Mouse (Mus musculus) midbrain, embryonic 12.5 days (tissue): ENCODE data around the gene Spon1. TPM values are rescaled to one million over a fixed set of nuclear protein-coding genes. Genes with fewer than 3 reads are reported as not detected.
A peak's percentile ranks its signal among the peaks of the same experiment; 100 is the strongest.

Experiments
- ATAC-seq: fragments of 200-750 bp; cut with Nextera tagmentation; 2 replicates; pipeline ENCODE4 v1.8.0; 2017; ENCODE audit warnings: low read depth, moderate TSS enrichment, moderate library complexity; ENCODE audit not compliant: low FRiP score
- H3K27ac ChIP-seq: fragments of 300-500 bp; sonication (generic); replicated peaks from 2 replicates; pipeline ENCODE4 v1.5.1; 2016; ENCODE audit warnings: mild to moderate bottlenecking
- H3K27me3 ChIP-seq: fragments of 300-500 bp; sonication (generic); 2 replicates; pipeline ENCODE4 v1.6.1; 2016; ENCODE audit warnings: mild to moderate bottlenecking
- H3K36me3 ChIP-seq: fragments of 300-500 bp; sonication (generic); 2 replicates; pipeline ENCODE4 v1.6.1; 2016
- H3K4me1 ChIP-seq: fragments of 300-500 bp; sonication (generic); 2 replicates; pipeline ENCODE4 v1.6.1; 2016
- H3K4me2 ChIP-seq: fragments of 300-500 bp; sonication (generic); replicated peaks from 2 replicates; pipeline ENCODE4 v1.6.1; 2016; ENCODE audit warnings: mild to moderate bottlenecking, moderate library complexity
- H3K4me3 ChIP-seq: fragments of 300-500 bp; sonication (generic); 2 replicates; pipeline ENCODE4 v1.5.1; 2016; ENCODE audit warnings: mild to moderate bottlenecking
- H3K9ac ChIP-seq: fragments of 300-500 bp; sonication (generic); replicated peaks from 2 replicates; pipeline ENCODE4 v1.6.1; 2016; ENCODE audit warnings: mild to moderate bottlenecking, moderate library complexity
- H3K9me3 ChIP-seq: fragments of 300-500 bp; sonication (generic); 2 replicates; pipeline ENCODE4 v1.6.1; 2016; ENCODE audit warnings: mild to moderate bottlenecking
- WGBS: fragments of 180-500 bp; shearing (Covaris S2); methylation state at CpG from one replicate; pipeline ENCODE4 v1.1.7; 2016; 5-methylcytosine and 5-hydroxymethylcytosine counted together
- polyA plus RNA-seq: library from polyadenylated mRNA; unstranded; fragments of >200 nt; fragmentation: Nextera tagmentation; extraction: Ambion mirVana; gene quantifications from 2 replicates; pipeline ENCODE4 v1.2.1, GENCODE M21; 2016

The Spon1 gene
- polyA plus RNA-seq, 1 experiment from 2014 or later: 57.5 TPM

- Histone ChIP-seq H3K9me3 (no peaks in the 10 kb centered on the region), H3K27ac (no peak overlapping the region), H3K4me3 (no peak overlapping the region), H3K4me2 (no peak overlapping the region), H3K4me1 (no peaks in the 10 kb centered on the region), H3K9ac (no peak overlapping the region), H3K36me3 (no peaks in the 10 kb centered on the region), H3K27me3 (no peaks in the 10 kb centered on the region)
- ATAC-seq: no peak
- 89% methylated on average over 7 of the region's 7 CpGs for WGBS
These were observed 81.4 kb downstream of the Spon1 start for GRCm38 (mm10) chr7:113847041-113847819.

- Histone ChIP-seq H3K4me3 (no peak overlapping the region), H3K9me3 (no peaks in the 10 kb centered on the region), H3K27ac (no peak overlapping the region), H3K36me3 (no peaks in the 10 kb centered on the region), H3K4me2 (no peak overlapping the region), H3K4me1 (no peaks in the 10 kb centered on the region), H3K9ac (no peak overlapping the region), H3K27me3 (no peaks in the 10 kb centered on the region)
- ATAC-seq: no peak
- WGBS: 82% methylated on average over 4 of the region's 4 CpGs
These were observed 84.6 kb downstream of the Spon1 start for GRCm38 (mm10) chr7:113850389-113850788.

GRCm38 (mm10) chr7:113855396-113855795, 89.6 kb downstream of the Spon1 start:
- H3K4me3 ChIP-seq: no peak overlapping the region
- H3K27ac ChIP-seq: no peak overlapping the region
- no peak for ATAC-seq
- H3K4me2 ChIP-seq: no peak overlapping the region
- no peaks in the 10 kb centered on the region for H3K27me3 ChIP-seq
- 82% methylated on average over 4 of the region's 4 CpGs for WGBS
- H3K9ac ChIP-seq: no peak overlapping the region
- H3K4me1 ChIP-seq: no peaks in the 10 kb centered on the region
- no peaks in the 10 kb centered on the region for H3K36me3 ChIP-seq
- no peaks in the 10 kb centered on the region for H3K9me3 ChIP-seq

- 72% methylated on average over 3 of the region's 3 CpGs for WGBS
- Histone ChIP-seq H3K9me3 (no peaks in the 10 kb centered on the region), H3K27me3 (no peaks in the 10 kb centered on the region), H3K4me1 (no peaks in the 10 kb centered on the region), H3K4me2 (no peak overlapping the region), H3K36me3 (no peaks in the 10 kb centered on the region), H3K27ac (no peak overlapping the region), H3K4me3 (no peak overlapping the region), H3K9ac (no peak overlapping the region)
- ATAC-seq: no peak
These were observed 90.3 kb downstream of the Spon1 start for GRCm38 (mm10) chr7:113856067-113856466.

GRCm38 (mm10) chr7:113859480-113859881, 93.7 kb downstream of the Spon1 start:
- Histone ChIP-seq H3K9ac (no peak overlapping the region), H3K9me3 (no peaks in the 10 kb centered on the region), H3K4me3 (no peak overlapping the region), H3K4me1 (no peaks in the 10 kb centered on the region), H3K4me2 (no peak overlapping the region), H3K36me3 (no peaks in the 10 kb centered on the region), H3K27ac (no peak overlapping the region), H3K27me3 (no peaks in the 10 kb centered on the region)
- 70% methylated on average over 5 of the region's 5 CpGs for WGBS
- no peak for ATAC-seq

- 92% methylated on average over 4 of the region's 4 CpGs for WGBS
- Histone ChIP-seq H3K4me2 (no peak overlapping the region), H3K36me3 (no peaks in the 10 kb centered on the region)
These were observed 96.2 kb downstream of the Spon1 start for GRCm38 (mm10) chr7:113861964-113862363.

GRCm38 (mm10) chr7:113872846-113873245, 107.0 kb downstream of the Spon1 start:
- H3K4me1 ChIP-seq: no peaks in the 10 kb centered on the region
- no peak for ATAC-seq
- no peak overlapping the region for H3K9ac ChIP-seq
- no peak overlapping the region for H3K27ac ChIP-seq
- WGBS: 96% methylated on average over 1 of the region's 1 CpGs
- no peak overlapping the region for H3K4me2 ChIP-seq
- H3K36me3 ChIP-seq: no peaks in the 10 kb centered on the region
- no peak overlapping the region for H3K4me3 ChIP-seq
- H3K9me3 ChIP-seq: no peaks in the 10 kb centered on the region
- no peaks in the 10 kb centered on the region for H3K27me3 ChIP-seq

More at GRCm38 (mm10) chr7:113861964-113862363, 96.2 kb downstream of the Spon1 start:
- no peak for ATAC-seq
- H3K27me3 ChIP-seq: no peaks in the 10 kb centered on the region
- H3K9me3 ChIP-seq: no peaks in the 10 kb centered on the region
- no peak overlapping the region for H3K4me3 ChIP-seq
- no peaks in the 10 kb centered on the region for H3K4me1 ChIP-seq
- no peak overlapping the region for H3K9ac ChIP-seq
- H3K27ac ChIP-seq: no peak overlapping the region

- no peak for ATAC-seq
- Histone ChIP-seq H3K9ac (no peak overlapping the region), H3K9me3 (no peaks in the 10 kb centered on the region), H3K27me3 (no peaks in the 10 kb centered on the region), H3K4me1 (peaks cover 6% of the 10 kb centered on the region), H3K4me2 (no peak overlapping the region), H3K4me3 (no peak overlapping the region), H3K27ac (no peak overlapping the region), H3K36me3 (no peaks in the 10 kb centered on the region)
- WGBS: 93% methylated on average over 4 of the region's 4 CpGs
These were observed 111.7 kb downstream of the Spon1 start for GRCm38 (mm10) chr7:113877451-113877850.

- ATAC-seq: no peak
- H3K4me2 ChIP-seq: no peak overlapping the region
- H3K27ac ChIP-seq: no peak overlapping the region
- WGBS: 81% methylated on average over 5 of the region's 5 CpGs
- H3K4me1 ChIP-seq: peaks cover 6% of the 10 kb centered on the region
- no peak overlapping the region for H3K4me3 ChIP-seq
- H3K9ac ChIP-seq: no peak overlapping the region
- no peaks in the 10 kb centered on the region for H3K9me3 ChIP-seq
- H3K27me3 ChIP-seq: no peaks in the 10 kb centered on the region
- H3K36me3 ChIP-seq: no peaks in the 10 kb centered on the region
These were observed 112.1 kb downstream of the Spon1 start for GRCm38 (mm10) chr7:113877926-113878325.

GRCm38 (mm10) chr7:113879085-113879501, 113.3 kb downstream of the Spon1 start:
- H3K27ac ChIP-seq: peak overlapping the region; percentile 68

GRCm38 (mm10) chr7:113880021-113880420, 114.2 kb downstream of the Spon1 start:
- WGBS: 85% methylated on average over 3 of the region's 3 CpGs
- Histone ChIP-seq H3K9me3 (no peaks in the 10 kb centered on the region), H3K4me3 (no peak overlapping the region), H3K36me3 (no peaks in the 10 kb centered on the region), H3K4me1 (peaks cover 6% of the 10 kb centered on the region), H3K9ac (no peak overlapping the region), H3K27me3 (no peaks in the 10 kb centered on the region), H3K4me2 (no peak overlapping the region), H3K27ac (peak overlapping the region; percentile 68)
- no peak for ATAC-seq

More at GRCm38 (mm10) chr7:113879085-113879501, 113.3 kb downstream of the Spon1 start:
- H3K9me3 ChIP-seq: no peaks in the 10 kb centered on the region
- 38% methylated on average over 7 of the region's 7 CpGs for WGBS
- H3K9ac ChIP-seq: no peak overlapping the region
- H3K36me3 ChIP-seq: no peaks in the 10 kb centered on the region
- ATAC-seq: peak; percentile 65
- H3K27me3 ChIP-seq: no peaks in the 10 kb centered on the region
- no peak overlapping the region for H3K4me2 ChIP-seq
- H3K4me1 ChIP-seq: peaks cover 6% of the 10 kb centered on the region
- no peak overlapping the region for H3K4me3 ChIP-seq

GRCm38 (mm10) chr7:113890782-113891181, 125.0 kb downstream of the Spon1 start:
- no peak for ATAC-seq
- H3K27ac ChIP-seq: no peak overlapping the region
- H3K36me3 ChIP-seq: 0 out of 2 replicates have a peak, but pooled peaks cover 2% of the 10 kb centered on the region
- no peak overlapping the region for H3K4me2 ChIP-seq
- no peaks in the 10 kb centered on the region for H3K4me1 ChIP-seq
- 86% methylated on average over 2 of the region's 2 CpGs for WGBS
- no peak overlapping the region for H3K9ac ChIP-seq
- no peaks in the 10 kb centered on the region for H3K27me3 ChIP-seq
- H3K9me3 ChIP-seq: peaks cover 5% of the 10 kb centered on the region; the same call in 1 of the 2 replicates
- H3K4me3 ChIP-seq: no peak overlapping the region
